Mouse (Mus musculus) cortical plate, adult 2 months (tissue): Measurements from ENCODE around the gene Igdcc3. TPM values are rescaled to one million over a fixed set of nuclear protein-coding genes. Genes with fewer than 3 reads are reported as not detected.
A peak's percentile ranks its signal among the peaks of the same experiment; 100 is the strongest.

Experiments used
- H3K27ac ChIP-seq: fragments of 200-500 bp; 2 replicates; pipeline ENCODE4 v1.5.1; 2012; ENCODE audit warnings: low read length, control low read depth, inconsistent platforms; ENCODE audit not compliant: insufficient read depth
- H3K4me1 ChIP-seq: fragments of 200-500 bp; 2 replicates; pipeline ENCODE4 v1.6.1; 2011; ENCODE audit warnings: low read length; ENCODE audit not compliant: control insufficient read depth, insufficient read depth
- H3K4me3 ChIP-seq: fragments of 200-500 bp; 2 replicates; pipeline ENCODE4 v1.5.1; 2011; ENCODE audit warnings: mild to moderate bottlenecking, low read length, control low read depth; ENCODE audit not compliant: insufficient read depth
- CTCF ChIP-seq: fragments of 200-500 bp; IDR thresholded peaks from 2 replicates; pipeline ENCODE4 v1.5.1; 2011; ENCODE audit warnings: mild to moderate bottlenecking, control low read depth, low read length; ENCODE audit not compliant: insufficient read depth; ENCODE audit errors: extremely low read depth
- POLR2A ChIP-seq: fragments of 200-500 bp; IDR thresholded peaks from 2 replicates; pipeline ENCODE4 v1.6.1; 2011; ENCODE audit warnings: mild to moderate bottlenecking, low read length, control low read depth; ENCODE audit not compliant: insufficient read depth; ENCODE audit errors: extremely low read depth
- polyA plus RNA-seq: library from polyadenylated mRNA; depleted of rRNA; stranded (reverse); fragments of >200 nt; gene quantifications from 2 replicates; pipeline ENCODE4 v1.2.3, GENCODE M21; 2012

Igdcc3 gene
- polyA plus RNA-seq, 1 experiment: 1.3 TPM

DNA sequence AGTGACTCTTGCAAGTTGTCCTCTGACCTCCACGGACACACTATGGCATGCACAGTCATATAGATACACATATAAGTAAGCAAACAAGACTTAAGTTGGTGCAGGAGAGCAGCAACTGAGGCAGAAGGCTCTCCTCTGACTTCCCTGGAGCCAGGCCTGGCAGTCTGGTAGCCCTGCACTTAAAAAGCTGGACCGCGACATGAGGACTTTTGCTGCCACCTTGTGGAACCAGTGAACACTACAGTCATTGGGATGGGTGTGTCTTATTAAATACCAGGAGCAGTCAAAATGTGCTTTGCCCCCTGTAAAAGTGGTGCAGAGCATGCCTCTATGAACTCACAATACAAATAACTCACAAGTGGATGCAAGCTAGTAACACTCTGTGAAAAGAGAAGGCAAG is 47.6 kb downstream of the Igdcc3 start:
- no peak overlapping the region for H3K27ac ChIP-seq
- no peaks in the 10 kb centered on the region for H3K4me1 ChIP-seq
- no peak overlapping the region for H3K4me3 ChIP-seq
- TF ChIP-seq CTCF (peak; percentile 95), POLR2A (no peak)

- TF ChIP-seq POLR2A (no peak), CTCF (no peak)
- no peak overlapping the region for H3K27ac ChIP-seq
- H3K4me3 ChIP-seq: no peak overlapping the region
- peaks cover 1% of the 10 kb centered on the region; the same call in 1 of the 2 replicates for H3K4me1 ChIP-seq
Observed at GRCm38 (mm10) chr9:65190306-65190705, 49.3 kb downstream of the Igdcc3 start.

DNA sequence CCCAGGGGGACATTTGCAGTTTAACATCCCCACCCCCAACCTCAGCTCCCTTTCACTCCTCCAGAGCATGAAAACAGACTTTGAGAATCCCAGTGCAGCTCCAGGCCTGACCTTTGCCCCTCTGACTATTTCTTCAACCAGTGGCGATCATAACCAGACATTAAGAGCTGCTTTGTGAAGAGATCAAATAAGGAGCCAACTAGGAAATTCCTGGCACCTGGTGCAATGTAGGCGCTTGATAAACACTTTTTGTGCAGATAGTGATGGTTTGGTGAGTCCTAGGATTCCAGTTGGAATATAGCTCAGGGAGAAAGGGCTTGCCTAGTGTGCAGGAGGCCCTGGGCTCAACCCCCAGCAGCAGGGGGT is 50.4 kb downstream of the Igdcc3 start:
- Histone ChIP-seq H3K27ac (no peak overlapping the region), H3K4me1 (peaks cover 9% of the 10 kb centered on the region; the same call in 1 of the 2 replicates), H3K4me3 (no peak overlapping the region)
- TF ChIP-seq POLR2A (no peak), CTCF (no peak)

DNA sequence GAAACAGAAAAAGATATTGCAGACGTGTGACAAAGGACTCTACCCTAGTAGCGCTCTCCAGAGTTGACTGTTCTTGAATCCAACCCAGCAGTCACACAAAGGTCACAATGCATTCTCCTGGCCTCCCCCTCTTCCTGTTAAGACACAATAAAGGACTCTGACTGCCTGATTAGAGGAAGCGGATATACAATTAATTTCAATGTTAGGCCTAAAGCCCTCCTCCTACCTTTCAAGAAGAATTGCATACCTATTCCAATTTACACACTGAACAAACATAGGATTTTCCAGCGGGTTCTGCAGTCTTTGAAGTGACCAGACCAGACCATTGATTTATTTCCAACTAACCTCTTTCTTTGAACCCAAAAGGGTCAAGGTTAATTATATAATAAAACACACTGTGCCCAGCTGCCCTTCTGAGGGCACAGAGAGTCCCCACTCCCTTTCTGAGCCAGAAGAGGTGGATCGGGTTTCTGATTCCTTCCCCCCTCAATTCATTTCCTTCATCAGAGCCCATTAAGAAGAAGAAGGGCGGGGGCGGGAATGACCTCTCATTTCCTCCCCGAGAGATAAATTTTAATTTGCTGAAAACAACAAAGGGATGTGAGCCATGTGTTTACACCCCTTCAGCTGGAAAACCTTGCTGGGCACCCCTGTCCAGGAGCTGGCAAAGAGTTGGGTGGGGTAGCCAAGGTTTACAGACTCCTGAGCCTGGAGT is 50.9 kb downstream of the Igdcc3 start:
- Histone ChIP-seq H3K27ac (no peak overlapping the region), H3K4me3 (no peak overlapping the region), H3K4me1 (peaks cover 9% of the 10 kb centered on the region; the same call in 1 of the 2 replicates)
- TF ChIP-seq CTCF (no peak), POLR2A (no peak)

DNA sequence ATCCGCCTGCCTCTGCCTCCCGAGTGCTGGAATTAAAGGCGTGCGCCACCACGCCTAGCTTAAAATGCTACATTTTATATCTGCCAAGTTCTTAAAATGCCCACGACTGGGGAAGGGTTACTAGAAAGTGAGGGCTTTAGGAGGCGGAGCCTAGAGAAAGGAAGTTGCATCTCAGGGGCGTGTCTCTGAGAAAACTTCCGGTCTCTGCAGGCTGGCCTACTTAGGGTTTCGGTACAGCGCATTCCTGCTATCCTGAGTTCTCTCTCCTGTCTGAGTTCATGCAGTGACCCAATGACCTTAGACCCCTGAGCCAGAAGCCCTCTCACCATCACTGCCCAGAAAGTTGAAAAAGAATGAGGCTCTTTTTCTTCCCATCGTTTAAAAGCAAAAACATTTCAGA is 52.2 kb downstream of the Igdcc3 start:
- TF ChIP-seq POLR2A: no peak
- no peak for TF ChIP-seq CTCF
- H3K4me3 ChIP-seq: no peak overlapping the region
- H3K27ac ChIP-seq: no peak overlapping the region

DNA sequence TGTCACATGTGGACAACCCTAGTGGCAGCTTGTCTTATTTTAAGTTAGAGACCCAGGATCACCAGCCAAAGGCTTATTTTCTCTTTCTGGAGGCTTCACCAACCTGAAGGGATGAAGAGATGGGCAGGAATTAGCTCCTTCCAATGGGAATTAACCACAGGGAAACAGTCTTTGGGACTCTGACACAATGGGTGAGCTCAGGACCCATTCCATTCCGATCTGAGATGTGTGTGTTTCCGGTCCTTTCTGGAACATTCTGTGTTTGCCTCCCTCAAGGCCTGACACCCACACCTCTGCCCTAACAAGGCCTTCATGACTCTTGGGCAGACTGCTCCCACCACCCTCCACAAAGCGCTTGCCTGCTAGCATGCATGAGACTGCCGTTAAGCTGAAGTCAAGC is 54.1 kb downstream of the Igdcc3 start, which contains the start of gene Parp16:
Gene Parp16 (plus strand): TSS at position 301 of the 400 bp plus-strand sequence.
- TF ChIP-seq CTCF (no peak), POLR2A (no peak)
- peaks cover 9% of the 10 kb centered on the region; the same call in 1 of the 2 replicates for H3K4me1 ChIP-seq
- H3K27ac ChIP-seq: peak within 1 kb of the TSS; percentile 88
- H3K4me3 ChIP-seq: no peak within 1 kb of the TSS

More for the DNA sequence above, 52.2 kb downstream of the Igdcc3 start:
- peaks cover 9% of the 10 kb centered on the region; the same call in 1 of the 2 replicates for H3K4me1 ChIP-seq

DNA sequence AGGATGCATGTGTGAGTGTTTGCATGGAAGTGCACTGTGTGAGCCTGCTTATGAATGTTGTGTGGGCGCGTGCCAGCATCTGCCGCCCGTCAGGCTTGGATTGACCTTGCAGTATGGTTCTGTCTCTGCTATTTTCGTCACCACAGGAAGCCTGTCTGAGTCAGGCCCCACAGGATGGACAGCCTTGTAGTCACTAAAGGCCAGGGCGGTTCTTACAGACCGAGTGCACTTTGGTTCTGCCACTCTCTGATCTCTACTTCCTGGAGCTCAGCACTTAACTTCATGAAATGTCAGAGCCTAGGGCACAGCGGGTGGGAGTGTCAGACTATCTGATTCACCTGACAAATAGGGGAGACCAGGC is 54.6 kb downstream of the Igdcc3 start:
- H3K27ac ChIP-seq: peak overlapping the region; percentile 88
- TF ChIP-seq CTCF (no peak), POLR2A (no peak)
- H3K4me3 ChIP-seq: no peak overlapping the region
- H3K4me1 ChIP-seq: peaks cover 9% of the 10 kb centered on the region; the same call in 1 of the 2 replicates

DNA sequence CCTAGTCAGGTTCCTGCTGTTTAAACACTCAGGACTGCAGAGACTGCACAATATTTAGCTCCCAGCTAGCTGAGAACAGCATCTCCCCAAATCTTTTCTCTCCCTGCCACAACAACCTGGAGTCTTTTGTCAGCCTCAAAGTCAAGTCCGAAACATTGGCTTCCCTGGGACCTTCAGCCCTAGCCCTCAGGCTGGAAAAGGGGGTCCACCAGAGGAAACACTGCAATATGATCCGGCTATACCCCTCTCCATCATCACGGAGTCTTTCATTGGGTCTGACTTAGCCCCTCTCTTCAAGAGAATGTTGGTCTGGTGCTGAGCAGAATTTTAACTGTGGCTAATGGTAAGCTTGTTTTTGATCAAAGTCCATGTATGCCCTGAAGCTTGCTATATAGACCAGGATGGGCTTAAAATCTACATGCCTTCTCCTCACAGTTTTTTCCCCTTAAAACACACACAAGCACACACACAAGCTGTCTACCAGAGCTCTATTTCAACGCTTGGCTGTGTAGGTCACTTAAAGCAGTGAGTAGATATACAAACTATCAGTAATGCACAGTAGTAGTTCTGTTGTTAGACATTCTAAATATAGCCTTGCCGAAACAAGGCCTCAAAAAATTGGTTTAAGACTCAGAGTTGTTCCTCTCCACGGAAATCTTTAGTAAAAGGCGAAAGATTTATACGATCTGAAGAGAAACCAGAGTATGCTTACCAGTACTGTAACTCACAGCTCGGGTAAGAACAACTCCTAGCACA is 55.2 kb downstream of the Igdcc3 start:
- Histone ChIP-seq H3K4me1 (peaks cover 9% of the 10 kb centered on the region; the same call in 1 of the 2 replicates), H3K4me3 (no peak overlapping the region)
- TF ChIP-seq POLR2A: peak; percentile 56
- no peak for TF ChIP-seq CTCF

DNA sequence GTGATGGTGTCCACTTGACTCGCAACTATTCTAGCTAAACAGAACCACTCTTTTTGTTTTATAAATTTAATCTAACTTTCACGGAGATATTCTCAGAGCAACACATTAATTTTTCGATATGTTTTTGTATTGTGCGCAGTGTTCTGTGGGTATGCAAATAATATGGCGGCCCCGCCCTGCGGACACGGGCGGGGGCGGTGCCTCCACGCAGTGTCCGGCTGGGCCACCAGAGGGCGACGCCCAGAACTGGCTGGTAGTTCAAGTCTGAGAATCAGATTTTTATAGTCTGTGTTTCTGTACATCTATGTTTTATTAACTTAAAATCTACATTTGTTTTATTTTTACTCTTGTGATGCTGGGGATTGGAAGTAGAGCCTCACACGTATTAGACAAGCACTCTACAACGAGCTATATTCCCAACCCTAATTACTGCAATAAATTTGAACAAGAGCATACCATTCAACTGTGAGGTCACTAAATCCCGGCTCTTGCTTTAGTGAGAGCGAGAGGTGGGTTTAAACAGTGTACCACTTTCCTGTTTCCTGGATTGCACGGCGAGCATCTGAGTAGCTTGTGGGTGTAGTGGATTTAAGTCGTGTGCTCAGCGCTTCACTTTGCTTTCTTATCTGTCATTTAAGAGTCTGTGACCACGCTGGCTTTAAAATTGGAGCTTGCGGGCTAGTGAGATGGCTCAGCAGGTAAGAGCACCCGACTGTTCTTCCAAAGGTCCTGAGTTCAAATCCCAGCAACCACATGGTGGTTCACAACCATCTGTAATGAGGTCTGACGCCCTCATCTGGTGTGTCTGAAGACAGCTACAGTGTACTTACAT is 56.0 kb downstream of the Igdcc3 start:
- Histone ChIP-seq H3K4me3 (no peak overlapping the region), H3K27ac (no peak overlapping the region), H3K4me1 (peaks cover 9% of the 10 kb centered on the region; the same call in 1 of the 2 replicates)
- TF ChIP-seq CTCF: peak; percentile 51
- TF ChIP-seq POLR2A: no peak

More for the DNA sequence above, 55.2 kb downstream of the Igdcc3 start:
- peak overlapping the region; percentile 88 for H3K27ac ChIP-seq
